Mouse (Mus musculus) liver (tissue): Measurements from ENCODE around the gene Glod5.

Experiments used
- DNase-seq: peaks from one replicate; pipeline ENCODE4 v3.0.0-alpha.2; 2020; ENCODE audit warnings: mixed read lengths

The Glod5 gene

DNA sequence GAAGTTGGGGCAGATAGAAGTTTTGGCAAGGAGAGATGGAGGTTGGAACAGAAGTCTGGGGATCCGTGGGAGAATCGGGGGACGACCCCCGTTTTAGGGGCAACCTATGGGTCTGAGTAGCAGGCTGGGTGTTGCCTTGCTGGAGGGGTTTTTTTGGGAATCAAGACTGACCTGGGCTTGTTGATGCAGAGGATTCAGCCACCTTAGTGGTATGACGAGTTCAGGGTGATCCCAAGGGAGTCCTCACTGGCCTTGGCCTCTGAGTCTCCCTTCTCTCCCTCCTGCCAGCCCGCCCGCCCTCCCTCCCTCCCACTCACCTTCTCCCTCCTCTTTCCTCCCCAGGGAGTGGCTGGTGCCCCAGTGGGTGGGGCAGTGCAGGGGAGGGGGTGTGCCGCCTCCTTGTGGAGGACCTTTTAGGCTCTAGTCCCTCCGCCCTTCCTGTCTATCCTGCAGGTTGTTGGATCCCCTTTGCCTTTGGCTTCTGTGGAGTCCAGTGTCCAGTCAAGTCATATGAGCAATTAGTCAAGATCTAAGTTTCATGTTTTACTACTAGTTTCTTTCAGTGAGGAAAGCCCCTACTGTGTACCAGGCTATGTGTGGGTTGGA, 50.6 kb downstream of the Glod5 start:
- peak; percentile 90 for DNase-seq

DNA sequence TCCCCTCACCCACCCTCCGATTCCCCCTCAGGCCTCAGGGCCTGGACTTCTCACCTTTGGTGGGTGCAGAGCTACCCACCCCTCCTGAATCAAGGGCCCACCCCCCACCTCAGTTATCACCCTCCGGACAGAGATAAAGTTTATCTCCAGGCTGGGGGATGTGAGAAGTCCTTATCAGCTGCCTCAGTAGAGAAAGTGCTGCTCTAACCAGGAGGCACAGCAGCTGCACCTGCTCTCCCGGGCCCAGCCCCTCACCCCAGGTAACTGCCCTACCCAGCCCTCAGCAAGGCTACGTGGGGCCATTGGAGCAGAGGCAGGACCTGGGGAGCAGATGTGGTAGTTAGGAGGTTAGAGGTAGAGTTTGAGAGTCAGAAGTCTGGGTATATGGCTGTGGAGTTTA, 52.1 kb downstream of the Glod5 start:
- DNase-seq: peak; percentile 63

DNA sequence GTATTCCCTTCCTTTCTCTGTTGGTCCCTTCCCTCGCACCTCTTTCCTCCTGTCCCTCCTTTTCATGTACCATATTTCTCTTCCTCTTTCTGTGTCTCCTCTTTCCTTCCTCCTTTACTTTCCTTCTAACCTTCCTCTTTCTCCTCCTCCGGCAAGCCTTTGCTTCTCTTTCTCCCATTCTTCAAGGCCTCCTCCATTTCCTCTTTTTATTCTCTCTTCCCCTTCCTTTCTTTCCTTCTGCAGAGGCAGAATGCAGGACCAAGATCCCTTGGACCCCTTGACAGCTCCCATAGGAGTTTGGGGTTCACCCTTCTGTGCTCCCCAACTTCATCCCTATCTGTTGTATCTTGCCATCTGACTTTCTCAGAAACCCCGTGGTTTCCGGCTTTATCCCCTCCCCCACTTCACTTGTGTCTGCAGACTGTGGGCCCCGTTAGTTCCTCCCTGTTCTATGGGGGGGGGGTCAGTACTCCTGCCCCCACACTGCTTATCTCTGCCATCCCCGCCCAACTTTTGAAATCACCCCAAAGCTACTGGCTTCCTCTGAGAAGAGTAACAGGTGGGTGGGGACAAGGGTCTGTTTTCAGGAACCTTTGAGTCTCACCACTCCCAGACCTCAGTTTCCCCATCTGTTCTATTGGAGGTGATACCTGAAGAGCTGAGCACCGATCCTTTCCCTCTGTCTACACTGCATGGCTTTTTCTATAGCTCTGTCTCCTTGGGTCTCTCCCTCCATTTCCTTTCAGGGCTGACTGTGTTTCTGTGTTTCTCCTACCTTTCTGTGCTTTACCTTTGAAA, 54.3 kb downstream of the Glod5 start:
- peak; percentile 57 for DNase-seq

DNA sequence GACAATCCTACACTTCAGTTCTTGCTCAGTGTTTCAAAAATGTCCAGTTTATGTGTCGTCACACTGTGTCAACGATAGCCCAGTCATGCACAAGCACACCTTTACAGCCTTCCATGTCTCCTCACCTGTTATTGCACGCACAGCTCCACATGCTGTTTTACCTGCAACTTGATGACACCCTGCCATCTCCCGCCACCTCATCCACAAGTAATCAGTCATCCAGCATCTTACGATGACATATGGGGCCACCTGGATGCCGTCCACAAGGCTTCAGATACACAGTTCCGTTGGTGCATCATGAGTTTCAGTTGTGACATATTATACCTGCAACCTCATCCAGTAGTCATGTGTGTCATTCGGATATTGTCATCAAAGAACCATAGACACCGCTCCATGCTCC, 59.4 kb downstream of the Glod5 start:
- no peak for DNase-seq
